Mouse (Mus musculus) liver, adult 2 months (tissue): Measurements from ENCODE around the gene Igsf3. TPM values are rescaled to one million over a fixed set of nuclear protein-coding genes. Genes with fewer than 3 reads are reported as not detected.

Experiments used
- DNase-seq: peaks from one replicate; pipeline ENCODE4 v3.0.0-alpha.2; 2011; ENCODE audit warnings: low read depth, low spot score; ENCODE audit errors: extremely low read depth
- H3K27ac ChIP-seq: fragments of 200-500 bp; replicated peaks from 2 replicates; pipeline ENCODE4 v1.5.1; 2012; ENCODE audit warnings: low read depth, mild to moderate bottlenecking, control low read depth, inconsistent platforms, low read length; ENCODE audit not compliant: insufficient read depth
- H3K27me3 ChIP-seq: fragments of 200-500 bp; 2 replicates; pipeline ENCODE4 v1.6.1; 2012; ENCODE audit warnings: mild to moderate bottlenecking, moderate library complexity, low read length, inconsistent platforms; ENCODE audit not compliant: control insufficient read depth, insufficient read depth
- H3K36me3 ChIP-seq: fragments of 200-500 bp; 2 replicates; pipeline ENCODE4 v1.6.1; 2012; ENCODE audit warnings: low read length, inconsistent platforms; ENCODE audit not compliant: control insufficient read depth, insufficient read depth
- H3K4me1 ChIP-seq: fragments of 200-500 bp; 2 replicates; pipeline ENCODE4 v1.6.1; 2011; ENCODE audit warnings: low read length; ENCODE audit not compliant: control insufficient read depth, insufficient read depth
- H3K4me3 ChIP-seq: fragments of 200-500 bp; 2 replicates; pipeline ENCODE4 v1.5.1; 2011; ENCODE audit warnings: low read depth, mild to moderate bottlenecking, control low read depth, low read length, moderate library complexity; ENCODE audit not compliant: insufficient read depth
- H3K79me2 ChIP-seq: fragments of 200-500 bp; 2 replicates; pipeline ENCODE4 v1.6.1; 2012; ENCODE audit warnings: inconsistent platforms, mild to moderate bottlenecking, low read length, moderate library complexity; ENCODE audit not compliant: control insufficient read depth, insufficient read depth
- H3K9ac ChIP-seq: fragments of 200-500 bp; 2 replicates; pipeline ENCODE4 v1.6.1; 2012; ENCODE audit warnings: low read depth, mild to moderate bottlenecking, control low read depth, inconsistent platforms, low read length
- CTCF ChIP-seq: fragments of 200-500 bp; IDR thresholded peaks from 2 replicates; pipeline ENCODE4 v1.5.1; 2011; ENCODE audit warnings: low read depth, low read length, control low read depth
- POLR2A ChIP-seq: fragments of 200-500 bp; IDR thresholded peaks from 2 replicates; pipeline ENCODE4 v1.6.1; 2011; ENCODE audit warnings: low read length, control low read depth; ENCODE audit not compliant: insufficient read depth; ENCODE audit errors: extremely low read depth
- WGBS: fragments of 180-500 bp; shearing (Covaris S2); methylation state at CpG from one replicate; pipeline ENCODE4 v1.1.7; 2018; 5-methylcytosine and 5-hydroxymethylcytosine counted together
- polyA plus RNA-seq: library from polyadenylated mRNA; depleted of rRNA; stranded (reverse); fragments of >200 nt; gene quantifications from 2 replicates; pipeline ENCODE4 v1.2.3, GENCODE M21; 2012
- total RNA-seq: library from RNA; depleted of rRNA; stranded (reverse); fragments of >200 nt; gene quantifications from 2 replicates; pipeline ENCODE4 v1.2.3, GENCODE M21; 2014

The Igsf3 gene
- total and polyA plus RNA-seq, 2 experiments = 0.24 to 0.37 TPM

DNA sequence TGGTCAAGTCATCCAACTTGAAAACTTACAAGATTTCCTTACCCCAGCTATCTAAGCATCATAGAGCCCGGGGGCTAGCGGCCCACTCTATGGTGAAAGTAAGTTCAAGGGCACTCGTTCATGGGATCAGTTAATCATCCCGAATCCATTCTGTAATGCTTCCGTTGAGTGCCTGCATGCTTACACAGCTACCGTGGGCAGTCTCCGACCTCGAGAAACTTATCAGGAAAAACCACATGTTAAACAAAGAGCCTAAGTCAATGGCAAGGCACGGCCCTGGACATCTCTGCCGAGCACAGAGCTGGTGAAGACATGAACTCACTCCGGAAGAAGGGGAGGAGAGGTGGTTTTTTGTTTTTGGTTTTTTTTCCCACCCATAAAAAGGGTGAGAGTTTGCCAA lies 9.5 kb upstream of the Igsf3 start:
- TF ChIP-seq POLR2A = no peak
- TF ChIP-seq CTCF = no peak
- H3K36me3 ChIP-seq = no peaks in the 10 kb centered on the region
- H3K4me3 ChIP-seq = no peak overlapping the region
- no peak for DNase-seq
- H3K9ac ChIP-seq = no peak overlapping the region
- 0 out of 2 replicates have a peak, but pooled peaks cover 3% of the 10 kb centered on the region for H3K27me3 ChIP-seq
- H3K27ac ChIP-seq = no peak overlapping the region
- H3K79me2 ChIP-seq = no peaks in the 10 kb centered on the region
- WGBS = 32% methylated on average over 11 of the region's 11 CpGs
- no peaks in the 10 kb centered on the region for H3K4me1 ChIP-seq

DNA sequence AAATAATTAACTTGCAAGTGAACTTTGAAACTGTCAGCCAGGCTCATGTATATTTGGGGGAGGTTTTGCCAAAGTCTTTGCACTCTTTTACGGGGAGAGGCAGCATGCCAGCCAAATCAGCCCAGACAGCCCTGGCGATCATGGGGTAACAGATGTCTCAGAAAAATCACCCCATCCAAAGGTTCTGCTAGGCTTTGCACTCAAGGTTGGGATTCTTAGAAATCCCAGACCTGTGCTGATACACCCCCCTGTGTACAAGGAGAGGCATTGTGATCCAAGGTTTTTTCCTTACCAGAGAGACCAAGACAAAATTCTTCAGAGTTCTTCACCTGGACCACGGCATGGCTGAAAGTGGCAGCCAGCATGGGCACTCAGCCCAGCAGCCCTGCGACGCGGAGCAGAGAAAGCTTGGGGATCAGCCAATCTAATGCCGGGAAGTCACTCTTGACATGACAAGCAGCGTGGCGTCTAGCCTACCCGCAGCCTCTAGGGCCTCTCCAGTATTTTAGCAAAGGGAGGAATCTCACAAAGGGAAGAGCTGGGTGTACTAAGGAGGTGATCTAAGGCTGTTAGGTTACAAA lies 7.5 kb upstream of the Igsf3 start:
- 37% methylated on average over 10 of the region's 10 CpGs for WGBS
- H3K27me3 ChIP-seq = 0 out of 2 replicates have a peak, but pooled peaks cover 3% of the 10 kb centered on the region
- H3K4me3 ChIP-seq = no peak overlapping the region

DNA sequence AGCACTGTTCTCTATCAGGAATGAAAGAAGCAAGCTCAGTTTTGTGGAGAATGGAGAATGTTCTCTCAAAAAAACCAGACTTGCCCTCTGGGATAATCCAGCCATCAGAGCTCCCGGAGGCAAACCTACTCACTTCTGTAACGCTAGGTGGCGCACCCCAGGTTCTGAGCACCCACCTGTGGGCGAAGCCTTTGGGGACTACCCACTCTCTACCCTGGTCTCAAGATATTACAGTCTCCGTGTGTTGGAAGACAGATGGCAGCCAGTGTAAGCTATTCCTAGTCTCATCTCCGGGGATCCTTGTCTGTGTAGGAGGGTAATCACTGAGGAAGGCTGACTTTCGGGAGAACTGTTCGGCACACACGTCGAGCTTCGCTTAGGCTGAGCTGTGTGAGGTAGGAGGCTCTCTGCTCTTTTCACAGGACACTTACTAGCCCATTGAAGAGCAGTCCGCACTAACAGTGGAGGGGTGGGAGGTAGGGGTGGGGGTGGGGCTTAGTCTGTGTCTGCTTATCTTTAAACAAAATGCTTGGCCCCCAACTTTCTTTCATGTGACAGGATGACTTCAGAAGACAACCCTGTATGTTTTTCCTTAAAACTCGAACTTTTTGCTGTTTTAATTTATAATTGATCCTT lies 4.4 kb upstream of the Igsf3 start:
- peaks cover 3% of the 10 kb centered on the region; the same call in 1 of the 2 replicates for H3K27me3 ChIP-seq
- H3K4me1 ChIP-seq = peaks cover under 1% of the 10 kb centered on the region; the same call in 1 of the 2 replicates
- H3K9ac ChIP-seq = no peak overlapping the region
- no peaks in the 10 kb centered on the region for H3K36me3 ChIP-seq
- no peaks in the 10 kb centered on the region for H3K79me2 ChIP-seq
- H3K4me3 ChIP-seq = no peak overlapping the region
- TF ChIP-seq POLR2A (no peak), CTCF (peak; percentile 86)
- DNase-seq = peak; percentile 9
- no peak overlapping the region for H3K27ac ChIP-seq
- 36% methylated on average over 13 of the region's 13 CpGs for WGBS

More for the DNA sequence above, 7.5 kb upstream of the Igsf3 start:
- Histone ChIP-seq H3K9ac (no peak overlapping the region), H3K79me2 (no peaks in the 10 kb centered on the region), H3K36me3 (no peaks in the 10 kb centered on the region), H3K27ac (no peak overlapping the region), H3K4me1 (no peaks in the 10 kb centered on the region)
- TF ChIP-seq POLR2A (no peak), CTCF (no peak)
- DNase-seq = peak; percentile 6

DNA sequence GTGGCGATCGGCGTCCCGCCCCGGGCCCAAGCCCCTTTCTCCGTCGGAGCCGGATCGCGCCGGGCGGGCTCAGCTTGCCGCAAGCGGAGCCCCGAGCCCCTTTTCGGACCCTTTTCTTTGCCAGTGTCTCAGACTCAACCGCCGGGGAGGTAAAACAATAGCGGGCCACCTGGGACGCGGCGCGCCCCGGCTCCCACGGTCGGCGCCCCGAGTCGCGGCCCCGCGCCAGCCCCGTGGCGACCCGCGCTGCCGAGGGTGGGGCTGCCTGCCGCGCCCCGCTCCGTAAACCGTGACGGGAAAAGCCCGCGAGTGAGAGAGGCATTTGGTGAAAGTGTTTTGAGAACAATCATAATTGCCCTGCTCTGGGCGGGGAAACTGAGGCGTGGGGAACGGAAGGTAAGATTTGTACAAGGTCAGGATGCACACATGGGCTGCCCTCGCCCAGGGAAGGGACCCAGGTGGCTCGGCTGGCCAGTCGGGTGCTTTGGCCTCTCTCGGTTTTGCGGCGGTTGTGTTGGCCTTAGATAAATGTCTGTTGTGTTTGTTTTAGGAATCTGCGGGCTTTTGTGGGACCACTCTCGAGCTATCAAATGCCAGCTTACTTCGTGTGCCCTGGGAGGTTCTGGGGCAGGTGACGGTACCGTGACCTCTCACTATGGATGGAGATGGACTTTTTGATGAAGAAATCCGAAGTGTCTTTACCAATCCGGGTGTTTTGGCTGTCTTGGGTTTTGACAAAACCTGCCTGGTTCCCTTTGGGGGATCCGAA lies 557 bp downstream of the Igsf3 start:
- no peak for DNase-seq
- H3K79me2 ChIP-seq = no peaks in the 10 kb centered on the region
- H3K36me3 ChIP-seq = no peaks in the 10 kb centered on the region
- no peak for TF ChIP-seq CTCF
- TF ChIP-seq POLR2A = no peak
- H3K27ac ChIP-seq = no peak overlapping the region
- peaks cover 2% of the 10 kb centered on the region; the same call in 1 of the 2 replicates for H3K4me1 ChIP-seq
- H3K27me3 ChIP-seq = peaks cover 10% of the 10 kb centered on the region
- peak overlapping the region; percentile 69 for H3K9ac ChIP-seq
- peak overlapping the region; percentile 65 for H3K4me3 ChIP-seq
- WGBS = 2% methylated on average over 61 of the region's 62 CpGs

DNA sequence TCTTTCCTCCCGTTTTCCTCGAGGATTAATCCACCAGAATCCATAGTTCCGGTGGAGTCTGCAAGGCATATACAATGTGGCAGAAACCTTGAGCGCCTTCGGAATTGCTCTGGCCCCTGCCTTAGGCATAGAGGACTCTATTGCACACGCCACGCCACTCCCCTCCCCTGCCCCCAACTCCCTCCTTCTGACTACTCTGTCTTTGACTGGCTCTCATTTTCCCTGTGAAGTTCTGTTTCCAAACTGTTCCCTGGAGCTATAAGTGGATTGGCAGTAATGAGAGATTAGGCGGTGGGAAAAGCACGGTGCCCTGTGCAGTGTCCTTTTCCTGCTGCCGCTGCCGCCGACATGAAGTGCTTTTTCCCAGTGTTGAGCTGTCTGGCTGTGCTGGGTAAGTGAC lies 1.2 kb downstream of the Igsf3 start:
- no peak overlapping the region for H3K9ac ChIP-seq
- no peak overlapping the region for H3K27ac ChIP-seq
- H3K27me3 ChIP-seq = peaks cover 10% of the 10 kb centered on the region
- no peaks in the 10 kb centered on the region for H3K36me3 ChIP-seq
- no peaks in the 10 kb centered on the region for H3K79me2 ChIP-seq
- H3K4me3 ChIP-seq = no peak overlapping the region
- peaks cover 2% of the 10 kb centered on the region; the same call in 1 of the 2 replicates for H3K4me1 ChIP-seq
- no peak for DNase-seq
- TF ChIP-seq POLR2A (no peak), CTCF (no peak)
- 5% methylated on average over 12 of the region's 12 CpGs for WGBS
